30 mouse cellular contexts compared by ENCODE assay signal in genomic region chr3:105037240-105037770, GRCm38 (mm10). TPM values are rescaled to one million over a fixed set of nuclear protein-coding genes. Genes with fewer than 3 reads are reported as not detected.
DNase-seq lines count a peak whose midpoint lies in the region; ATAC-seq and TF ChIP-seq lines count a peak whose summit lies in the region.
"Had no signal": no experiment of that assay in that cellular context is flagged by ENCODE, and none has a peak within 500 bp of the region (broad histone marks: within the 10 kb centered on the region; RNA-seq: fewer than 3 reads in every experiment).

No protein-coding gene starts in this region.

- TF ChIP-seq CTCF in lung, postnatal 0 days (IDR thresholded peaks at IDR 0.05), result no peak

- H3K9me3 ChIP-seq in heart, embryonic 15.5 days (replicated peaks), result no peaks in the 10 kb centered on the region
- H3K9me3 ChIP-seq in lung, postnatal 0 days (ENCODE audit: low read length), result no peaks in the 10 kb centered on the region
- no peaks in the 10 kb centered on the region for H3K9me3 ChIP-seq in stomach, embryonic 16.5 days (replicated peaks; ENCODE audit: control insufficient read depth, low read length)

- peaks cover 31% of the 10 kb centered on the region for H3K4me1 ChIP-seq in heart, embryonic 15.5 days (replicated peaks)
- H3K4me1 ChIP-seq in lung, postnatal 0 days (ENCODE audit: insufficient read depth, low read depth, low read length), result peaks cover 21% of the 10 kb centered on the region; the same call in 1 of the 2 replicates
- peaks cover 5% of the 10 kb centered on the region; the same call in 1 of the 2 replicates for H3K4me1 ChIP-seq in stomach, embryonic 16.5 days (ENCODE audit: control insufficient read depth, insufficient read depth, low read length)

- H3K36me3 ChIP-seq in heart, embryonic 15.5 days, result peaks cover 39% of the 10 kb centered on the region
- H3K36me3 ChIP-seq in lung, postnatal 0 days (ENCODE audit: insufficient read depth, low read length), result peaks cover 7% of the 10 kb centered on the region; the same call in 1 of the 2 replicates
- H3K36me3 ChIP-seq in stomach, embryonic 16.5 days (ENCODE audit: control insufficient read depth, insufficient read depth, low read length), result no peaks in the 10 kb centered on the region; the same call in none of the 2 replicates

- no peak overlapping the region for H3K4me3 ChIP-seq in heart, embryonic 15.5 days
- no peak overlapping the region for H3K4me3 ChIP-seq in lung, postnatal 0 days (ENCODE audit: low read depth, low read length)
- H3K4me3 ChIP-seq in stomach, embryonic 16.5 days (replicated peaks; ENCODE audit: low read length), result no peak overlapping the region

- ATAC-seq in heart, embryonic 15.5 days (replicated peaks; ENCODE audit: insufficient number of reproducible peaks, insufficient read depth, low FRiP score, low read depth), result no peak
- ATAC-seq in lung, postnatal 0 days, result no peak
- ATAC-seq in stomach, embryonic 16.5 days (ENCODE audit: insufficient read depth, low FRiP score), result no peak
- ATAC-seq: hindbrain, embryonic 16.5 days; intestine, embryonic 16.5 days; liver, postnatal 0 days; Patski had no signal

- WGBS in heart, embryonic 15.5 days, result 73% methylated on average over 6 of the region's 6 CpGs
- WGBS in lung, postnatal 0 days, result 80% methylated on average over 6 of the region's 6 CpGs
- 73% methylated on average over 6 of the region's 6 CpGs for WGBS in stomach, embryonic 16.5 days

- no peak for DNase-seq in heart, postnatal 10 days
- DNase-seq in lung, postnatal 0 days (ENCODE audit: low spot score), result no peak
- no peak for DNase-seq in lung, postnatal 14 days
- DNase-seq in R1 (ENCODE audit: low read depth, low spot score), result peak; percentile 76
- no peak for DNase-seq in right cerebral cortex, postnatal 36 days (ENCODE audit: low spot score in 2 of 2)
- DNase-seq: adrenal gland, postnatal 14 days; cerebellum, adult 11-12 months; liver, postnatal 0 days; lung, postnatal 4 days; thymus, adult 2 months had no signal

- H3K27me3 ChIP-seq in heart, embryonic 15.5 days, result no peaks in the 10 kb centered on the region
- H3K27me3 ChIP-seq in lung, postnatal 0 days (replicated peaks; ENCODE audit: insufficient read depth, low read length), result no peaks in the 10 kb centered on the region
- no peaks in the 10 kb centered on the region for H3K27me3 ChIP-seq in stomach, embryonic 16.5 days (ENCODE audit: control insufficient read depth, insufficient read depth, low read length)
- H3K27me3 ChIP-seq: Patski had no signal

- H3K27ac ChIP-seq in heart, embryonic 15.5 days, result peak overlapping the region; percentile 60; the same call in 1 of the 2 replicates
- H3K27ac ChIP-seq in lung, postnatal 0 days (ENCODE audit: low read length), result peak overlapping the region; percentile 38; the same call in 1 of the 2 replicates
- H3K27ac ChIP-seq in stomach, embryonic 16.5 days (ENCODE audit: low read length), result 0 out of 2 replicates have a peak overlapping the region, but pooled peaks have one; percentile 0

- TF ChIP-seq EP300 in lung, postnatal 0 days (IDR thresholded peaks at IDR 0.05), result peak; percentile 13; the same call in 1 of the 2 replicates

- H3K4me2 ChIP-seq in heart, embryonic 15.5 days, result no peak overlapping the region
- no peak overlapping the region for H3K4me2 ChIP-seq in lung, postnatal 0 days (replicated peaks; ENCODE audit: low read depth, low read length)
- H3K4me2 ChIP-seq in stomach, embryonic 16.5 days (ENCODE audit: low read depth, low read length), result no peak overlapping the region
- H3K4me2 ChIP-seq: midbrain, embryonic 11.5 days had no signal

- intact Hi-C loops in heart, postnatal 10 days (cut with DNase I), result loop anchor here (2.0 kb wide), 2 partner anchors 15 to 17 kb away; partner anchors contain the start of gene Cttnbp2nl

- no peak overlapping the region for H3K9ac ChIP-seq in heart, embryonic 15.5 days
- H3K9ac ChIP-seq in lung, postnatal 0 days (replicated peaks; ENCODE audit: low read depth), result no peak overlapping the region
- H3K9ac ChIP-seq in stomach, embryonic 16.5 days (ENCODE audit: low read length), result no peak overlapping the region
- H3K9ac ChIP-seq: liver, postnatal 0 days had no signal

RNA-seq across cellular contexts. Expression of gene Cttnbp2nl, which starts 15.6 kb away (rescaled TPM):
- polyA plus RNA-seq in heart, embryonic 15.5 days (2015; fragmentation: Nextera tagmentation; extraction: Ambion mirVana), result 21.6 and 22.7 TPM in 2 replicates
- 10 to 100 TPM; 33.4 to 33.5 TPM for total RNA-seq in heart, postnatal 10 days (2021)
- polyA plus RNA-seq in lung, postnatal 0 days (2015; fragmentation: Nextera tagmentation; extraction: Ambion mirVana), result 70.4 and 82.1 TPM in 2 replicates
- 25.8 and 28.7 TPM in 2 replicates for polyA plus RNA-seq in stomach, embryonic 16.5 days (2015; fragmentation: Nextera tagmentation; extraction: Ambion mirVana)

RNA-seq across cellular contexts. Expression of gene 4930564D02Rik, which starts 29.3 kb away (rescaled TPM):
- not detected in 2 replicates for polyA plus RNA-seq in heart, embryonic 15.5 days (2015; fragmentation: Nextera tagmentation; extraction: Ambion mirVana)
- total RNA-seq in heart, postnatal 10 days (2021), result not detected
- not detected in 2 replicates for polyA plus RNA-seq in lung, postnatal 0 days (2015; fragmentation: Nextera tagmentation; extraction: Ambion mirVana)
- polyA plus RNA-seq in stomach, embryonic 16.5 days (2015; fragmentation: Nextera tagmentation; extraction: Ambion mirVana), result not detected in 2 replicates
- total RNA-seq: adrenal gland, postnatal 14 days; ES-E14; gastrocnemius, adult 18-20 months; granulocyte monocyte progenitor cell, adult 5-6 weeks; hematopoietic stem cell, adult 5-6 weeks; layer of hippocampus, postnatal 14 days; left cerebral cortex, postnatal 25 days had no signal
- polyA plus RNA-seq: C2C12; forebrain, embryonic 11.5 days; hindbrain, embryonic 16.5 days; intestine, embryonic 16.5 days; kidney, embryonic 16.5 days; large intestine, adult 2 months; limb, embryonic 14.5 days; liver, postnatal 0 days; midbrain, embryonic 11.5 days; neural tube, embryonic 11.5 days; Patski; small intestine, adult 2 months; thymus, adult 2 months; urinary bladder, adult 2 months had no signal

Comparison
In these comparisons a context has a peak if more than half of its experiments do, and no peak if none do; other contexts are left out.
1. H3K27ac ChIP-seq: peak in every context shown above with its lines; median percentile 60 in heart, embryonic 15.5 days; 38 in lung, postnatal 0 days; 0 in stomach, embryonic 16.5 days.